Mouse (Mus musculus) liver, adult 2 months (tissue): Measurements from ENCODE around the gene Pde4d. TPM values are rescaled to one million over a fixed set of nuclear protein-coding genes. Genes with fewer than 3 reads are reported as not detected.

Source experiments
- DNase-seq: peaks from one replicate; pipeline ENCODE4 v3.0.0-alpha.2; 2011; ENCODE audit warnings: low read depth, low spot score; ENCODE audit errors: extremely low read depth
- H3K27ac ChIP-seq: fragments of 200-500 bp; replicated peaks from 2 replicates; pipeline ENCODE4 v1.5.1; 2012; ENCODE audit warnings: low read depth, mild to moderate bottlenecking, control low read depth, inconsistent platforms, low read length; ENCODE audit not compliant: insufficient read depth
- H3K27me3 ChIP-seq: fragments of 200-500 bp; 2 replicates; pipeline ENCODE4 v1.6.1; 2012; ENCODE audit warnings: mild to moderate bottlenecking, moderate library complexity, low read length, inconsistent platforms; ENCODE audit not compliant: control insufficient read depth, insufficient read depth
- H3K36me3 ChIP-seq: fragments of 200-500 bp; 2 replicates; pipeline ENCODE4 v1.6.1; 2012; ENCODE audit warnings: low read length, inconsistent platforms; ENCODE audit not compliant: control insufficient read depth, insufficient read depth
- H3K4me1 ChIP-seq: fragments of 200-500 bp; 2 replicates; pipeline ENCODE4 v1.6.1; 2011; ENCODE audit warnings: low read length; ENCODE audit not compliant: control insufficient read depth, insufficient read depth
- H3K4me3 ChIP-seq: fragments of 200-500 bp; 2 replicates; pipeline ENCODE4 v1.5.1; 2011; ENCODE audit warnings: low read depth, mild to moderate bottlenecking, control low read depth, low read length, moderate library complexity; ENCODE audit not compliant: insufficient read depth
- H3K79me2 ChIP-seq: fragments of 200-500 bp; 2 replicates; pipeline ENCODE4 v1.6.1; 2012; ENCODE audit warnings: inconsistent platforms, mild to moderate bottlenecking, low read length, moderate library complexity; ENCODE audit not compliant: control insufficient read depth, insufficient read depth
- H3K9ac ChIP-seq: fragments of 200-500 bp; 2 replicates; pipeline ENCODE4 v1.6.1; 2012; ENCODE audit warnings: low read depth, mild to moderate bottlenecking, control low read depth, inconsistent platforms, low read length
- CTCF ChIP-seq: fragments of 200-500 bp; IDR thresholded peaks from 2 replicates; pipeline ENCODE4 v1.5.1; 2011; ENCODE audit warnings: low read depth, low read length, control low read depth
- POLR2A ChIP-seq: fragments of 200-500 bp; IDR thresholded peaks from 2 replicates; pipeline ENCODE4 v1.6.1; 2011; ENCODE audit warnings: low read length, control low read depth; ENCODE audit not compliant: insufficient read depth; ENCODE audit errors: extremely low read depth
- WGBS: fragments of 180-500 bp; shearing (Covaris S2); methylation state at CpG from one replicate; pipeline ENCODE4 v1.1.7; 2018; 5-methylcytosine and 5-hydroxymethylcytosine counted together
- polyA plus RNA-seq: library from polyadenylated mRNA; depleted of rRNA; stranded (reverse); fragments of >200 nt; gene quantifications from 2 replicates; pipeline ENCODE4 v1.2.3, GENCODE M21; 2012
- total RNA-seq: library from RNA; depleted of rRNA; stranded (reverse); fragments of >200 nt; gene quantifications from 2 replicates; pipeline ENCODE4 v1.2.3, GENCODE M21; 2014

The Pde4d gene
- total and polyA plus RNA-seq, 2 experiments: 2.3 to 13.6 TPM

DNA sequence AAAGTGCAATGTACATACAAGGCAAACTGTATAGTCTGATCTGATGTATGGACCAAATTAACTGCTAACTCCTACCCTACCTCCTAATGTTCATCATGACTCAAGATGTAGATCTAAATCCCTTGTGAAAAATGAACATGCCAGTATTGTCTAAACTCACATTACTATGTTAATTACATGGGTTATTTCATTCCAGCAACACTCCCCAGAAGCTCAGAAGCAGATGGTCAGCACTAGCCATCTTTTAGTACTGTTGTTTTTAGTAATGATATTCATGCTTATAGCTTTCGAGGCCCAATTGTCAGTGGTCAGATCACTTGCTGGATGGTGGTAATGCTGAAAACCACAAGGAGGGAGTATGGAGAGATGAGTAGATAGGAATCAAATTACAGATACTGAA, 1127.0 kb downstream of the Pde4d start:
- Histone ChIP-seq H3K4me3 (no peak overlapping the region), H3K36me3 (no peaks in the 10 kb centered on the region), H3K27ac (no peak overlapping the region), H3K79me2 (no peaks in the 10 kb centered on the region), H3K4me1 (peaks cover 3% of the 10 kb centered on the region; the same call in 1 of the 2 replicates), H3K27me3 (no peaks in the 10 kb centered on the region), H3K9ac (no peak overlapping the region)
- WGBS: 94% methylated on average over 1 of the region's 1 CpGs
- no peak for DNase-seq
- TF ChIP-seq CTCF (no peak), POLR2A (no peak)

DNA sequence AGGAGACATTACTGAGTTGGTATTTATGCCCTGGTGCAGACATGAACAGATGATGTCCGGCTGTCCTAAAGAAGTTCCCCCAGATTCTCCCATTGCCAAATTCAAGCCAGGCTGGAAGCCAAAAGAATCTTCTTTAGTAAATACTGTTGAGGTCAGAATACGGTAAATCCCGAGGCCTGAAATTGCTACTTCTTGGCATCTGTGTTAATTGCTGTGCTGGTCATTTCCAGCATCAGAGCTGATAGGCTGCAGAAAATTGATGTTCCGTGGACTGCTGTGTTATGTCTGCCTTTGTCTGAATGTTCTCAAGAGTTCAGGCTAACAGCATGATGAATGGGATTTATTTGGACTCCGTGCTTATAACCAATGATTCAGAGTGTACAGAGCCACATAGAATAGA, 1127.7 kb downstream of the Pde4d start:
- 33% methylated on average over 5 of the region's 5 CpGs for WGBS
- peaks cover 5% of the 10 kb centered on the region; the same call in 1 of the 2 replicates for H3K4me1 ChIP-seq
- DNase-seq: peak; percentile 49
- H3K36me3 ChIP-seq: no peaks in the 10 kb centered on the region
- H3K79me2 ChIP-seq: no peaks in the 10 kb centered on the region
- no peak overlapping the region for H3K9ac ChIP-seq
- TF ChIP-seq CTCF (no peak), POLR2A (no peak)
- H3K4me3 ChIP-seq: no peak overlapping the region
- H3K27me3 ChIP-seq: no peaks in the 10 kb centered on the region
- no peak overlapping the region for H3K27ac ChIP-seq

- Histone ChIP-seq H3K27me3 (no peaks in the 10 kb centered on the region), H3K27ac (no peak overlapping the region), H3K4me3 (no peak overlapping the region), H3K9ac (no peak overlapping the region), H3K79me2 (peaks cover 3% of the 10 kb centered on the region; the same call in 1 of the 2 replicates), H3K4me1 (peaks cover 5% of the 10 kb centered on the region; the same call in 1 of the 2 replicates), H3K36me3 (no peaks in the 10 kb centered on the region)
- 35% methylated on average over 4 of the region's 4 CpGs for WGBS
- DNase-seq: no peak
- no peak for TF ChIP-seq POLR2A
- TF ChIP-seq CTCF: no peak
Observed at GRCm38 (mm10) chr13:109577901-109578300, 1128.2 kb downstream of the Pde4d start.

GRCm38 (mm10) chr13:109581284-109582070, 1131.7 kb downstream of the Pde4d start:
- Histone ChIP-seq H3K9ac (peak overlapping the region; percentile 80), H3K79me2 (peaks cover 3% of the 10 kb centered on the region; the same call in 1 of the 2 replicates), H3K36me3 (no peaks in the 10 kb centered on the region), H3K4me1 (peaks cover 5% of the 10 kb centered on the region; the same call in 1 of the 2 replicates), H3K27me3 (no peaks in the 10 kb centered on the region), H3K27ac (peak overlapping the region; percentile 97), H3K4me3 (peak overlapping the region; percentile 70)
- no peak for TF ChIP-seq CTCF
- 0 out of 2 replicates have a peak, but pooled peaks have one; percentile 7 for TF ChIP-seq POLR2A
- DNase-seq: peak; percentile 92
- 16% methylated on average over 16 of the region's 16 CpGs for WGBS

- Histone ChIP-seq H3K27me3 (no peaks in the 10 kb centered on the region), H3K9ac (no peak overlapping the region), H3K4me1 (peaks cover 22% of the 10 kb centered on the region; the same call in 1 of the 2 replicates), H3K36me3 (no peaks in the 10 kb centered on the region), H3K27ac (no peak overlapping the region), H3K4me3 (no peak overlapping the region), H3K79me2 (no peaks in the 10 kb centered on the region; the same call in 1 of the 2 replicates)
- TF ChIP-seq CTCF (no peak), POLR2A (no peak)
- peak; percentile 94 for DNase-seq
- WGBS: 50% methylated on average over 4 of the region's 4 CpGs
Observed at GRCm38 (mm10) chr13:109590048-109590447, 1140.3 kb downstream of the Pde4d start.

DNA sequence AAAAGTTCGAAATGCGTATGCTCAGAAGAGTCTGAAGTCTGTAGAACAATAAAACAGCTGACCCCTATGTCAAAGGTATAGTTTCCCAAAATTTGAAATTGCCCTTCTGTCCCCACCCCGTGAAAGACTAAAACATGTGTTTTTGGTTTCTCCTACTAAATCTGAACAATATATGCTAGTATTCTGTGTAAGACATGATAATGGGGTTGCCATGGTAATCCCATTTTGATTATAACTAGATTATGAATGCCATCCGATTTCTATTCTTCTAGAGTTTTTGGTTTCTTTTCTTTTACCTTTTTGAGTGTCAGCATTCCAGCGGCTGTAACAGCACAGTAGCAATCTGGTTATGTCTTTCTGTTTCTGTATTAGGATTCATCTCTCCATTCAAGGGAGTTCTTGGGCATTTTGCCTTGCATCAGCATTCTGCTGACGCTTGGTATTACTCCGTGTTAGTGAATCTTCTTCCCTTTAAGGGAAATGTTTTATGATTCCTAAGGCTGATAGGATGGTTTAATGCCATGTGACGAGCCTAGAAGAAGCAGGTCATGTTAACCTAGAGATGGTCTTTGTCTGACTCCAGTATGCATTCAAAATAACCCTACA, 1142.5 kb downstream of the Pde4d start:
- 92% methylated on average over 8 of the region's 8 CpGs for WGBS
- peaks cover 22% of the 10 kb centered on the region; the same call in 1 of the 2 replicates for H3K4me1 ChIP-seq
- no peaks in the 10 kb centered on the region for H3K27me3 ChIP-seq
- no peak for TF ChIP-seq CTCF
- no peak overlapping the region for H3K4me3 ChIP-seq
- no peak overlapping the region for H3K9ac ChIP-seq
- no peaks in the 10 kb centered on the region for H3K36me3 ChIP-seq
- H3K79me2 ChIP-seq: no peaks in the 10 kb centered on the region; the same call in 1 of the 2 replicates
- H3K27ac ChIP-seq: no peak overlapping the region
- DNase-seq: no peak
